Mouse (Mus musculus): ENCODE results near the gene Tsfm.
A peak's percentile ranks its signal among the peaks of the same experiment; 100 is the strongest.

Gene Tsfm

DNA sequence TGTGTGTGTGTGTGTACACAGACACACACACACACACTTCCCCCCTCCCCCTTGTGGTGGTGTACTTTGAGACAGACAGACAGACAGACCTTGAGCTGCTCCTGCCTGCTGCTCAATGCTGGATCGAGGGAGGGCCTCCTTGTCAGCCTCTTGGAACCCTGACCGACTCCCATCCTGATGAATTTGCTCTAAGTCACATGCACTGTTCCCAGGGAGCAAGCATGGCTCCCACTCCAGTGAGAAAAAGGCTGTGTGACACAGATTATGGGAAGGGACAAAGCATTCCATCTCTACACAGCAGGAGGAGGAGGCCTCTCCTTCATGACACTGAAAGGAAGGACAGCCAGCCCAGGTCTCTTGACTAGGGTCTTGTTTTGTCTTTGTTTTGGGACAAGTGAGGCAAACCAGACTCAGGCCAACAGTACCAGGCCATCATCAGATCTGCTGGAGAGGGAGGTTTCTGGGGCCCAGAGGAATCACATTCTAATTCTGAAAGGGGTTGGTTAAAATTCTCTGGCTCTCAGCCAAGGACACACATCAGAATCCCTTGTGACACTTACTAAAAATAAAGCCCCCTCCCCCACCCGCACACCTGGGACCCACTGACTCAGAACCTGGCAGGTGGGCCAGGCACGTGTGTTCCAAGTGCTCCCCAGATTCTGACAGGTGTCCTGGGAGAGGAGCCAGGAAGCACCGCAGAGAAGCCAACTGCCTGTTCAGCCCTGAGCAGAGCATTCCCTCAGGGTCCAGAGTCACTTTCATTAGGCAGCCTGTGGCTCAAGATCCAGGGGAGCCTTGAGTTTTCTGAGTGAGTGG lies 46.2 kb downstream of the Tsfm start:
- peak; percentile 95 for DNase-seq

- DNase-seq: peak; percentile 92
Observed at GRCm38 (mm10) chr10:126983193-126983725, 47.4 kb downstream of the Tsfm start.

DNA sequence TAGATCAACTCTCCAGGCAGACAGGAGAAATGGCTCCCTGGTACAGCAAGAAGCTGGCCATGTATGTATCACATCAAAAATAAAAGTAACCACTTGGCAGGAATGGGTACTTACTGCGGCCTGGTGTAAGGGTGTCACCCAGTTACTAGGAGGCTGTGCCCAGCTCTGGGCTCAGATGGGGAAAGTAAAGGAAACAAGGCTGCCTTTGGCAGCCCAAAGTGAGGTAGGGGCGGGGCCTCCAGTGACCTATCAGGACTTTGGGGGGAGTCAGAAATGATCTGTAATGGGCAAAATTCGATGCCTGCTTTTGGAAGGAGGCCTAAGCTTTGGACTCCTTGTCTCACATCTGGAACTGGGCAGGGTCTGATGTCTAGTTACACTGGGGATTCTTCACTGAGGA lies 48.9 kb downstream of the Tsfm start:
- DNase-seq: peak; percentile 96

- no peak for DNase-seq
Observed at GRCm38 (mm10) chr10:126980933-126981530, 49.6 kb downstream of the Tsfm start.

DNA sequence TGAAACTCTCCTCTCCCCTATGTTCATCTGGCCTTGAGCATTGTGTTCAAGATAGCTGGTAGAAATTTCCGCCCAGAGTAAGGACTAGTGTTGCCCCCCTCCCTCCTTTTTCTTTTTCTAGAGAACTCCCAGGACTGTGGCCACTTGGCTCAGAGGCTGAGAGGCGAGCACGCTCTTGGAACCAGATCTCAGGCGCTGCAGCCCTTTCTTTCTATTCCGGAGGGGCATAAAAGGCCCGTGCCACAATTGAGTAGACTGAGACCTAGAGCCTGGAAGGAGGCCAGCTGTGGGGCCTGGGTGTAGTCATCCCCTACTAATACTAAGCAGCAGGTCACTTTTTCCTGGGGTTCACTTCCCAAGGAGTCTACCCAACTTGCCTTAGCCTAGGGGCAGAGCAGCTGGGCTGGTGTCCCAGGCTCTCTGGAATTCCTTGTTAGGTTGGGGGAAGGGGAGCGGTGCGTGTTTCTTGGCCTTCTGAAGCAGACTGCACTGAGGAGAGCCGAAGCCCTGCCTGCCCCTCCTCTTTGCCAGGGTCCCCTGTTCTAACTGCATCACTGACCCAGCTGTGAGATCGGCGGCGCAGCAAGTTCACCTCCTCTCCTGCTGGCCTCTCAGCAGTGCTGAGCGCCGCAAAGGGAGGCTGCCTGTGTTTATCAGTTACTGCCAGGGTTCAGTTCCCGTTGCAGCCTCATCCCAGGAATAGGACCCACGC lies 50.3 kb downstream of the Tsfm start:
- DNase-seq: peak; percentile 96

GRCm38 (mm10) chr10:126979636-126980151 lies 50.9 kb downstream of the Tsfm start:
- peak; percentile 98 for DNase-seq

DNA sequence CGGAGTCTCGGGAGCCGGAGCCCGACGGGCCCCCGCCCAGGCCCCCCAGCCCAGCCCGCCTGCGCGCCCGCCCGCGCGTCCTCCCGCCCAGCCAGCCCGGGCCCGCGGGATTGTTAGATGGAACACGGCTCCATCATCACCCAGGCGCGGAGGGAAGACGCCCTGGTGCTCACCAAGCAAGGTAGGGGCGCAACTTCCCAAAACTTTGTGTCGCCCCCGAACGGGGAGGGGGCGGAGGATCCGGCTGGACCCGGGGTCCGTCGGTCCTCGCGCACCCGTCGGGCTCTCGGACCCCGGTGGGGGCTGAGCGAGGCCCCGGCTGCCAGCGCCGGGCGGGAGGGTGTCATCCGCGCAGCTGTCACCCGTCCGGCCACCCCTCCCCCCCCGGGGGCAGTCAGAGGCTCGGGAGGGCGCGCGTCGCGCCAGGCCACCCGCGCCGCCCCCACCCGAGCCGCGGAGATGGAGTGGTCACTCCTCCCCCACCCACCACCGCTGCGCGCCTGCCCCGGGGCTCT lies 51.5 kb downstream of the Tsfm start:
- DNase-seq: peak; percentile 98

DNA sequence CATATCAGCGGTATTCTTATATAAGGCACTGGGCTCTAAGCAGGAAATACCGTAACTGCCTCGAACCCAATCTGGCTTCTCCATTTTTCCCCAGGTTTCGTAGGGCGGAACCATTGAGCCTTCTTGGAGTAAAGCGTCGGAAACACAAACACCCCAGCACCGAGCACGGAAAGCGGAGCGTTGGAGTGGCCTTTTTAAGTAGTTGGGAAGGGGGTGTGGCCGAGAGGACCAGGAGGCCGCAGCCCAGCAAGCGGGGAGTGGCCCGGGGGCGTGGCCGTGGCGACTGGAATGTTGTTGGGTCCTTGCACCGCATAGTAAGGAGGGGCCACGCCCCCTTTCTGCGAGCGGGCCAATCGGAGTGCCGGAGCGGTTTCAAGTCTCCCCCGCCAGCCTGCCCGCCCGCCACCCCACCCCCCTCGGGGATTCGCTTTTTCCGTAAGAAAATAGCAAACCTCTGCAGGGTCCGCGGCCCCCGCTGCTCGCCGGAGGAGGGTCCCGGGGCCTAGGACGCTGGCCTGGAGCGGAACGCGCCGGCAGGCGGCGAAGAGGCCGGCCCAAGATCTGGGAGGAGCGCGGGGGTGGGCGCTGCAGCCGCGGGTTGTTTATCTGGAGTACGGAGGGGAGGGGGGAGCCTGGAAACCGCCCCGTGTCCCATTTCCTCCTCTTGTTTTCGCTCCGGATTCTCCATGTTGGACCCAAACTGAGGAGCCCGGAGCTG lies 52.2 kb downstream of the Tsfm start, which contains the start of gene Ctdsp2:
Gene Ctdsp2, plus strand, starts transcription at position 441 of the 718 bp plus-strand sequence.
- DNase-seq: peak; percentile 100

GRCm38 (mm10) chr10:126977076-126977475 lies 53.6 kb downstream of the Tsfm start:
- DNase-seq: peak; percentile 90

DNA sequence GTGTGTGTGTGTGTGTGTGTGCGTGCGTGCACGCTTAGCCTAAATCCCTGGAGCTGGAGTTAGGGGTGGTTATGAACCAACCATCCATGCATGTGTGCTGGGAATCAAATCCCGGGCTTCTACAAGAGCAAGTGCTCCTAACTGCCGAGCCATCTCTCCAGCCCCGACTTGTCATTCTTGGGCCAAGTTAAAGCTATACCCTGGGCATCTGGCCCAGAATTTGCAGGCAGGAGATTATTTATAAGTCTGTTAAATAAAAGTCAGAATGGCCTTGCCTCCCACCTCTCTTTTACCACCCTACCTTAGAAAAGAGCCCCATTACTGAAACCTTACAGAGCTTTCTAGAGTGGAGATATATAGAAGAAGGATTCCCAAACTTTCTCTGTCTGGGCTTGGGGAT lies 54.9 kb downstream of the Tsfm start:
- no peak for DNase-seq

DNA sequence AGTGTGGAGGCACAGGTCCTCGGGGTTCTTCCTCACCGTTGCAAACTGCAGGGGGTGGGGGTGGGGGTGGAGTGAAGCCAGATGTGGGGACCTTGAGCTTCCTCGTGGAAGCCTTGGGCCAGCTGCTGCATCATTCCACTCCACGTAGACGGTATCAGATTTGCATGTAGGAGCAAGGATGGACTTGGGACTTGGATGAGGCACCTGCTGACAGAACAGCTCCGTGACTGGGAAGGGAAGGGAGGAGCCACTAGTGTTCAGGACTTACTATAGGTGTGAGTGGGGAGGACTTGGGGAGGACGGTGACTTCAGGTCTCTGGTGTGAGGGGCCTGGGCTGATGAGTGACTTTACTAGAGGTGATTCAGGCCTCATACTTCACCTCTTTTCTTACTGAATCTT lies 57.7 kb downstream of the Tsfm start:
- peak; percentile 87 for DNase-seq

DNA sequence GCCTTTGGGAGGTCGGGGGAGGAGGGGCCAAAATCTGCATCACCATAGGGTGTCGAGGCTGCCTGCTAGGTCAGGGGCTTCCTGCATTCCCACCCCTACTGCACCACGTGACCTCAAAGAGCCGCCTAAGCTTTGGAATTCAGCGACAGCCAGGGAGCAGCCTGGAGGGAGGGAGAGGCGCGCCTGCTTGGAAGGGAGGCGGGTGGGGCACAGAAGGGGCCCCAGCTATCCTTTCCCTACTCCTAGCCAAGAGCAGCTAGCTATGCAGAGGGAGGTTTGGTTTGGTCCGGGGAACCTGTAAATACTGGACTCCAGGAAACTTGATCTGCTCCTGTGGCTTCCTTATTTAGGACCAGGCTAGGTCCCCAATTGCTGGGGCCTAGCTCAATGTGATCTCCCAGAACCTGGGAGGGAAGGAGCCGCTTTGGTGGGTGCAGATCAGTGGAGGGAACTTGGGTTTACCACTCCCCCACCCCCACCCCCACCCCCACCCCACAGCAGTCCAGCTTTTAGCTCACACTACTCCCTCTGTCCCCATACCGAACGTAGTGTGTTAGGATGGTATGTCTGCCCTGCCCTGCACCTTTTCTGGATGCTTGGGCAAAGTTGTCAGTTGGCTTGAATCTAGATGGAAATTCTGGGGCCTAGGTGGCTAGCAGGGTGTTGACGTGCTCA lies 58.5 kb downstream of the Tsfm start:
- DNase-seq: peak; percentile 98

GRCm38 (mm10) chr10:126971363-126972050 lies 59.1 kb downstream of the Tsfm start:
- no peak for DNase-seq

- DNase-seq: no peak
Observed at GRCm38 (mm10) chr10:126963821-126964220, 66.8 kb downstream of the Tsfm start.

DNA sequence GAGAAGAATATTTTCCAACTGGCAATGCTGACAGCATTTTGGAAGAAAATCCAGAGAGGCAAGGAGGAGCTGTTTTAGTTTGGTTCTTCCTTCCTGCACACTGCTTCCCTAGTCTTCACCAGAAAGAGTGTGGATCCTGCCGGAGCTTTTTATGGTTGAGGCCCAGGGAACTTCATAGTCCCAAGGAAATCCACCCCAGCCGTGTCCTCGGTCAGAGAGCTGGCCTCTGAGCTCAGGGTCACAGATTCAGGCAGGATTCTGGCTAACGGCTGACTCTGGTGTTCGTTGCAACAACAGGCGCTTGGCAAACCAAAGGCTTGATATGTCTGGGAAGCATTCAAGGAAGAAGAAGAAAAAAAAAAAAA lies 67.7 kb downstream of the Tsfm start:
- peak; percentile 96 for DNase-seq

GRCm38 (mm10) chr10:126962271-126962965 lies 68.2 kb downstream of the Tsfm start:
- peak; percentile 98 for DNase-seq

DNA sequence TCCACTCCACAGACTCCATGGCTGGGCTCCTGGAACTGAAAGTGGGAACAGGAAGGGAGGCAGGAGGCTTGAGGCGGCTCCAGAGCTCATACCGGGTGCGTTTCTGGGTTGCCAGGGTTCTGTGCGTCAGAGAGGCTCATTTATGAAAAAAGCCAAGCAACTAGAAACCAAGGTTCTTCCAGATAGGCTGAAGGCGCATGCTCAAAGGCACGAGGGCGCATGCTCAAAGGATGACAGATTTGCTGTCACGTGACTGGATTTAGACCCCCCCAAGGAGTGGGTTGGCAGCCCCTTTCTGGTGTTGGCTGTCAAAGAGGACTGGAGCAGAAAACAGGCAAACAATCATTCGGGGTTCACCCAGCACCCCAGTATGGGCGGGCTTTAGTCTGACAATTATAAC lies 68.9 kb downstream of the Tsfm start:
- DNase-seq: peak; percentile 98
